Mouse (Mus musculus) hematopoietic stem cell, adult 5-6 weeks (primary cell): ENCODE measurements around the gene Dhtkd1. TPM values are rescaled to one million over a fixed set of nuclear protein-coding genes. Genes with fewer than 3 reads are reported as not detected.

Experiments used
- ATAC-seq, 2 experiments: fragments of 125-278 bp in 1 of 2; replicated peaks in 1 of 2; 2 replicates each; pipeline ENCODE4 v1.8.0; 2016 to 2017; ENCODE audit warnings: inconsistent platforms in 2 of 2, mild to moderate bottlenecking in 2 of 2, moderate number of reproducible peaks in 2 of 2, low read depth in 1 of 2, moderate TSS enrichment in 1 of 2; ENCODE audit not compliant: low FRiP score in 2 of 2, poor library complexity in 2 of 2, severe bottlenecking in 2 of 2, insufficient read depth in 1 of 2, low TSS enrichment in 1 of 2
- total RNA-seq: library from RNA; stranded (forward); fragments of 172-1452, 232-1000 nt; gene quantifications from 2 replicates; pipeline ENCODE4 v1.2.3, GENCODE M21; 2017

Dhtkd1 gene
- total RNA-seq, 1 experiment from 2014 or later, result 0.89 TPM

GRCm38 (mm10) chr2:5877446-5877845 lies 65.1 kb downstream of the Dhtkd1 start:
- no peak for ATAC-seq

DNA sequence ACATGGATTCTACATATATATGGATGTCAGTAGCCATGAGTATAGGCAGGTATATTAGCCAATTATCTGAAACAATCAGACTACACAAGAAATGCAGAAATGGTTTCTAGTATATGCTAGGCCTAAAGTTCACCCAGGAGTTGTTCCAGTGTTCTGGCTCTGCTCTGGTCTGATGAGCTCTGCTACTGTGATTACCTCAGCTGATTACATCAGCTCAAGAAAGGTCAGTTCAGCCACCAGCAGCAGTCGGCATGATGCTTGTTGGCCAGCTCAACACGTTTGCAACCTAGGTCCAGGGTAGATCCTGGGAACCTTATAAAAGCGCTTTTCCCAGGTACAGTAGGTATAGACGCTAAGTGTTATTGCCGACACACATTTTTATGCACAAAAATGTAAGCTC lies 72.8 kb downstream of the Dhtkd1 start:
- ATAC-seq, result no peak

DNA sequence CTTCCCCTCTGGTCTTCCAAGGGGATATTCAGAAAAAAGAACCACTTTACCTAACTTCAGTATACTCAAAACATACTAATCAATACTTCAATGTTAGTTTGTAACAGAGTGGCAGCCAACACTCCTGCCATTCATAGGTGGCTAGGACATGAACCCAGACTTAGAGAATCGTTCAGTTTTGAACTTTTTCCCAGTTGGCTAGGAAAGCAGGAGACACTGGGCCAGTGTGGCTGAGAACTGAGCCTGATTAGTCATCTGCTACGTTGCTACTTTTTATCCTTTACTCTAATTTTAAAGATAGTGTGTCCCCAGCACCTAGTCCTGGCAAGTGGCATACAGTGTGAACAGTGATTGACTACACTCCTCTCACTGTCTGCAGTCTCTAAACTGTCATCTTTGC lies 74.9 kb downstream of the Dhtkd1 start:
- ATAC-seq, result no peak

DNA sequence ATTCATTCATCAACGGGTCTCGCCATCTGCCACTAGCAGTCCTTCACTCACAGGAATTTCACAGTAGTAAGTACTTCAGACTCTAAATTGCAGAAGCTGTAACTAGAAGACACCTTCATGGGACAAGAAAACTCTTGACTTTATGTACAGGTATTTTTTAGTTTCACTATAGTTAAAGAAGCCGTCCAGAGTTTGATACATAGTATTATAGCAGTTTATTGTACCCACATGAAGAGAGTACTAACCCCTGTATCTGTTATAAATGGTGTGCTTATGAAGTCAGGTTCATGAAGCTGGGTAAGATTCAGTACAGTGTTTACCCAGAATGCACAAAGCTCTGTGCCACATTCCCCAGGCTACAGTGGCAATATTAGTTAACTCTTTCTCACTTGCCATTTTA lies 79.8 kb downstream of the Dhtkd1 start, which contains the start of gene Gm13199:
Gene Gm13199 (minus strand): TSS at position 101 of the 400 bp plus-strand sequence.
- no peak for ATAC-seq

- ATAC-seq, result no peak
These were observed 90.7 kb downstream of the Dhtkd1 start for GRCm38 (mm10) chr2:5851866-5852265.

GRCm38 (mm10) chr2:5851116-5851515 lies 91.5 kb downstream of the Dhtkd1 start:
- no peak for ATAC-seq

Other genes starting within 250 kb of the Dhtkd1 start
- gene Camk1d, start 228.3 kb downstream of the Dhtkd1 start, total RNA-seq, result 7.8 and 16.4 TPM in 2 replicates
- gene Nudt5, start 97.8 kb downstream of the Dhtkd1 start, total RNA-seq, result 53.1 and 54.3 TPM in 2 replicates
- 91.4 and 98.6 TPM in 2 replicates for gene Cdc123, start 97.6 kb downstream of the Dhtkd1 start, total RNA-seq
- gene Gm13199, start 79.9 kb downstream of the Dhtkd1 start, total RNA-seq, result not detected in 2 replicates
- gene Sec61a2, start 47.4 kb downstream of the Dhtkd1 start, total RNA-seq, result 23.4 and 24.8 TPM in 2 replicates
- 46.3 and 59.5 TPM in 2 replicates for gene Upf2, start 8.7 kb upstream of the Dhtkd1 start, total RNA-seq
- gene Proser2, start 187.4 kb upstream of the Dhtkd1 start, total RNA-seq, result 0.05 TPM in 1 of 2 replicates, not detected in the other